Mouse (Mus musculus) megakaryocyte, embryonic 14.5 days (primary cell): Measurements from ENCODE around the gene Hcn2. TPM values are rescaled to one million over a fixed set of nuclear protein-coding genes. Genes with fewer than 3 reads are reported as not detected.

Experiments
- H3K27me3 ChIP-seq: replicated peaks from 2 replicates; pipeline ENCODE3; 2012; ENCODE audit warnings: inconsistent platforms
- H3K36me3 ChIP-seq: replicated peaks from 2 replicates; pipeline ENCODE3; 2012; ENCODE audit warnings: low read length, inconsistent platforms, mixed read lengths
- H3K4me1 ChIP-seq: 2 replicates; pipeline ENCODE4 v1.6.1; 2012; ENCODE audit warnings: inconsistent platforms
- H3K4me3 ChIP-seq: replicated peaks from 2 replicates; pipeline ENCODE3; 2012; ENCODE audit warnings: moderate library complexity, mild to moderate bottlenecking, inconsistent platforms
- H3K9me3 ChIP-seq: 2 replicates; pipeline ENCODE4 v1.6.1; 2012; ENCODE audit warnings: inconsistent platforms
- FLI1 ChIP-seq: IDR thresholded peaks from 2 replicates; pipeline ENCODE4 v1.6.1; 2012; ENCODE audit warnings: low read length, inconsistent platforms, mixed read lengths
- GATA1 ChIP-seq: IDR thresholded peaks from 3 replicates; pipeline ENCODE4 v1.6.1; 2012; ENCODE audit warnings: mixed read lengths, low read length, inconsistent platforms, borderline replicate concordance
- polyA plus RNA-seq: library from polyadenylated mRNA; stranded (reverse); fragments of >175 nt; gene quantifications from 2 replicates; pipeline ENCODE4 v1.2.3, GENCODE M21; 2012; ENCODE audit warnings: low replicate concordance; ENCODE audit not compliant: insufficient read depth

The Hcn2 gene
- polyA plus RNA-seq, 1 experiment: 1.8 TPM

DNA sequence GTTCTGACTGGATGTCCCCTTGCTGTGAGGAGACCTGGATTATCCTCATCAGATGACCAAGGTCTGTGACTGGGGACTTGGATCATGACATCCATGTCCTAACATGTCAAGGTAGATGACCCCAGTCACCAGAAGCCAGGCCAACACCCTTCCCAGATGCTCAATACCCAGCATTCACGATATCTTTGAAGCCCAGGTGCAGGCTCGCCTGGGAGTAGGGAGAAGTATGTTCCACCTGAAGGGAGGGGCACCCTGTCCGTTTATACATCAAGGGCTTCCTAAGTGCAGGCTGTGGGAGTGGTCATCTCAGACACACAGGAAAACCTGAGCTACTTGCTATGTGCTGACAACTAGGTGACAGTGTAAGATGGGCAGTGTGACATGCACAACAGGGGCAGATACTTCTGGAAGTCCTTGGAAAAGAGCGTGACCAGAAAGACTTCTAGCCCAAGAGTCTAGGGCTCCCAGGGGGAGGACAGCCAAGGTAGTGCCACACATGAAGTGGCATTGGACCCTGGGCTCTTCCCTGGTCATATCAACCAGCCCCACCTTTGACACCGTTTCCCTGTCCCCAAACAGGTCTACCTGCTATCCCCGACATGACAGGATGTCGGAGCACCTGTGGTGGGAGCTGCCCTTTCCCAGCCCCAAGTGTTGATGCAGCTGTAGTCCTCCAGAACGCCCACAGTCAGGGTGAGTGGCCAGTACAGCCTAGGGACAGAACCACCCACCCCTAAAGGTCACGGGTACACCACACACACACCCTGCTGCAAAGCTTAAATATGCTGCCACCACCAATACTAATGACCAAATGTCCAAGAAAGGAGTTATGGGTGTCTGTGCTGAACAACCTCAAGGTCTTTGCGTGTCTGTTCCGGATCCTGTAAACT lies 35.6 kb upstream of the Hcn2 start:
- peaks cover 39% of the 10 kb centered on the region for H3K36me3 ChIP-seq
- no peaks in the 10 kb centered on the region for H3K27me3 ChIP-seq
- H3K4me3 ChIP-seq: peak overlapping the region; percentile 99
- TF ChIP-seq FLI1: no peak
- no peak for TF ChIP-seq GATA1
- H3K4me1 ChIP-seq: peaks cover 41% of the 10 kb centered on the region
- peaks cover 11% of the 10 kb centered on the region for H3K9me3 ChIP-seq

DNA sequence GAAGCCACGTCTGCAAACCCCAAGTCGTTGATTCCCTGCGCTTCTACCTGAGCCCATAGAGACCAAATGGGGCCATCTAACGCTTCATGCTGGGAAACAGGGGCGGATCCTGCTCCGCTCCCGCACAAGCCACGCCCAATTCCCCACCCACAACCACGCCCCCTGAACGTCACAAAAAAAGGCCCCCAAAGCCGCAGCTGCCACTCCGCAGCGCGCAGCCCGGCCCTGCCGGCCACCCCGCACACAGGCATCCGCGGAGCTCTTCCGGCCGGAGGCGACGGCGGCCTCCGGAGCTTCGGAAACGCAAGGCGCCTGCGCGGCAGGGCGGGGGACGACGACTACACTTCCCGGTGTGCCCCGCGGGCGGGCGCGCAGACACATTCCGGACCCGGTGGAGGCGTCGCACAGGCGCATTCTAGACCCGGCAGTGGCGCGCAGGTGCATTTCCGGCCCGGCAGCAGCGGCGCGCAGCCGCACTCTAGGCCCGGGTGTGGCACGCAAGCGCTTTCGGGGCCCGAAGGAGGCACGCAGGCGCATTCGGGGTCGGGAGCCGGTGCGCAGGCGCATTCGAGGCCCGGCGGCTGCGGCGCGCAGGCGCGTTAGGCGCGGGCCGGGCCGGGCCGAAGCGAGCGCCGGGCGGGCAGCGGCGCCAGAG lies 34.7 kb upstream of the Hcn2 start, which contains the start of gene Cdc34:
TSS of gene Cdc34 (plus strand) at position 605 of the 655 bp plus-strand sequence.
- peaks cover 11% of the 10 kb centered on the region for H3K9me3 ChIP-seq
- no peaks in the 10 kb centered on the region for H3K27me3 ChIP-seq
- H3K4me1 ChIP-seq: peaks cover 49% of the 10 kb centered on the region
- TF ChIP-seq GATA1 (no peak), FLI1 (peak; percentile 71; the same call in 1 of the 2 replicates)
- H3K4me3 ChIP-seq: peak within 1 kb of the TSS; percentile 99
- H3K36me3 ChIP-seq: peaks cover 39% of the 10 kb centered on the region

DNA sequence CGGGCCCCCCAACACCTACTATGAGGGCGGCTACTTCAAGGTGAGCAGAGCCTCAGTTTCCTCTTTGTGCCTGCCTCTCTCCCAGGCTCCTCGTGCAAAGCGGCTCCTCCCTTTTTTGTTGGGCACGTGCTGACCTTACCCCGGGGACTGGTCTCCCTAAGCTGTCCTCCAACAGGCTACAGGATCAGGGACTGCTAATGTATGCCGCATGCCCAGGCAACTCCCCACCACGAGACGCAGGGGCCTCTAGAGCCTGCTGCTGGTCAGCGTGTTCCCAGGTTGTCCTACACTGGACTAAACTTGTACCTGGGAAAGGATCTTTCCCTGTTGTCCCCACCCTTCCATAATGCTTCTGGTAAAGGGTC lies 33.9 kb upstream of the Hcn2 start:
- no peaks in the 10 kb centered on the region for H3K27me3 ChIP-seq
- H3K4me3 ChIP-seq: peak overlapping the region; percentile 99
- H3K9me3 ChIP-seq: peaks cover 11% of the 10 kb centered on the region
- TF ChIP-seq FLI1 (no peak), GATA1 (no peak)
- H3K4me1 ChIP-seq: peaks cover 56% of the 10 kb centered on the region
- H3K36me3 ChIP-seq: peaks cover 47% of the 10 kb centered on the region

DNA sequence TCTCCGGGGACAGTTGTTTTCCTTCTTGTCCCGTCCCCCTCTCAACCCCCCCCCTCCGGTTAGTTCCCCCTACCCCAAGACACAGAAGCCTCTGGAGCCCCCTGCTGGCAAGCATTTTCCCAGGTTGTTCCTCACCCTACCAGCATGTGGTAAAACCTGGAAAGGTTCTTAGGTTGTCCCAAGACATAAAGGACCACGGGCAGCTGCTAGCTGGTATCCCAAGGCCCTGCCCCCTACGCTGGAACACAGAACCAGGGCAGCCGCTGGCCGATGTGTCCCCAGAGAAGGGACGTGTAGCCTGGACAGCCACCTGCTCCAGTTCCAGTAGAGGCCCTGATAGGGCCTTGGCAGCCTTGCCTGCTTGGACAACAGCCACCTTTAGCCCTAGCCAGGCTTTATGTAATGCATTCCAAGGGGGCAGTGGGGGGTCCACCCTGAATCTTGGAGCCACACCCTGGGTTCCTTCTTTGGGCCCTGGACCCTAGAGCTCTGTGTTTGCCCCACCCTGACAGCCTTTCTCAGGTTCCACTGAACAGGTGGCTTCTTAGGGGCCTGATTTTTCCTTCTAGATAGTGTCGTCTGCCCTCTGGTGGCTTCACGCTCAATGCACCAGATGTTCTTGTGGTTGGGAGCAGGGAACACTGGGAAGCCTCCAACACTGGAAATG lies 33.4 kb upstream of the Hcn2 start:
- H3K9me3 ChIP-seq: peaks cover 11% of the 10 kb centered on the region
- H3K36me3 ChIP-seq: peaks cover 52% of the 10 kb centered on the region
- TF ChIP-seq GATA1 (no peak), FLI1 (no peak)
- peak overlapping the region; percentile 99 for H3K4me3 ChIP-seq
- H3K4me1 ChIP-seq: peaks cover 61% of the 10 kb centered on the region
- no peaks in the 10 kb centered on the region for H3K27me3 ChIP-seq

DNA sequence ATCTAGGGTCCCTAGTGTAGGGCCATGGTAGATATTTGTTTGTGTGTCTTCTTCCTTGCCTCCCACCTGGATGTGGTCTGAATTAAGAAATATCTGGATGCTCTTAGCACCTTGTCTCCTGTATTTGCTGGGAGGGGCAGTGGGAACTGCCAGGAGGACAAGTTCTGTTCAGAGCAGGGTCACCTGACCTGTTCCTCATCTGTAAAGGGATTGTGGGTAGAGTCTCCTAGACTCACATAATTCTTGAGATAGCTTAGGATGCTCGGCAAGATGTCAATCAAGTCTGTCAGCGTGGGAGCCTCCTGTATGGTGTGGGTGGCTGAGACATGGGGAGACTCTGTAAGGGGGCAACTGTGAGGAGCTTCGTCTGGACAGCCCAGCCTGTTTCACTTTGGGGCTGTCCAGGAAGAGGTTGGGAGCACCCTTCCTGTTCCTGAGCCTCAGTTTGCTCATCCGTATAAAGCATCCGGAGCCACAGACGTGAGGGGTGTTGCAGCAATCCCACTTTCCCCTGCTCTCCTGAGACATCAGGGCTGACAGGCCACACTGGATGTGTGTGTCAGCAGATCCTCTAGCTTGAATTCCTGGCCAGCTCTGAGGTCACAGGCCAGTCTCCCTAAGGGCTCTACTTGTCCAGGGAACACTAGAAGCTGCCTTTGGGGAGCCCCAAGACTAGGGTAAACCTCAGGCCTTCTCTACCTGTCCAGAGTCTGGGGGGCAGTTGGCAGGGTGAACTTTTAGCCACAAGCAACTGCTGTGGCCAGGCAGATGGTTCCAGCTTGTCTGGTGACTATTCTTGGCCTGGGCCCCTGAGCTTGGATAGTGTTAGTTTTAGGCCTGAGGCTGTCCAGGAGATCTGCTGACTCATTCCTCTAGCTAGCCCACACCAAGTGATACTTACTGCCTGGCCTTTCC lies 32.5 kb upstream of the Hcn2 start:
- Histone ChIP-seq H3K9me3 (peaks cover 2% of the 10 kb centered on the region), H3K36me3 (peaks cover 59% of the 10 kb centered on the region), H3K4me1 (peaks cover 70% of the 10 kb centered on the region), H3K4me3 (peak overlapping the region; percentile 99), H3K27me3 (no peaks in the 10 kb centered on the region)
- no peak for TF ChIP-seq GATA1
- TF ChIP-seq FLI1: no peak

DNA sequence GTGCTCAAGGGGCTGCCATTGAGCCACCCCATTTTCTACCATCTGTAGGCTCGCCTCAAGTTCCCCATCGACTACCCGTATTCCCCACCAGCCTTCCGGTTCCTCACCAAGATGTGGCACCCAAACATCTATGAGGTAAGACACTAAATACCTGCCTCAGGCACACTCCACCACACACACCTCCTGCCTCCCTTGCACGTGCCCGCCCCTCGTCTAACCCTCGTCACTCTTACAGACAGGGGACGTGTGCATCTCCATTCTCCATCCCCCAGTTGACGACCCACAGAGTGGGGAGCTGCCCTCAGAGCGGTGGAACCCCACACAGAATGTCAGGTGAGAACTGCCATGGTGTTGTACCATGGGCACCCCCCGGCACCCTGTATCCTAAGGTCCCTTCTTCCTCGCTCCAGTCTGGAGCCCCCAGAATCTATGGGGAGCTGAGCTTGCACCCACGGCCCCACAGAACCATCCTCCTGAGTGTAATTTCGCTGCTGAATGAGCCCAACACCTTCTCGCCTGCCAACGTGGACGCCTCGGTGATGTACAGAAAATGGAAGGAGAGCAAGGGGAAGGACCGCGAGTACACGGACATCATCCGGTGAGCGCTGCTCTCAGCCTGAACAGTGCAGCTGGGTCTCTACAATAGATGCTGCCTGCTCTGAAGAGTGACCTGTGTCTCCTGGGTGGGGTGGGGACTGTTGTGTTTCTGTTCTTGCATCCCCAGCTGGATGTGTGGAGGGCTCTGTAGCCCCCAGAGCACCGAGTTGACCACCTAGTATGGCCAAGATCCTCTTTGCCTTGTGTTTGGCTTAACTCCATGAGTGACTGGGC lies 31.4 kb upstream of the Hcn2 start:
- Histone ChIP-seq H3K27me3 (no peaks in the 10 kb centered on the region), H3K9me3 (no peaks in the 10 kb centered on the region), H3K36me3 (peaks cover 68% of the 10 kb centered on the region), H3K4me1 (peaks cover 76% of the 10 kb centered on the region), H3K4me3 (peak overlapping the region; percentile 99)
- no peak for TF ChIP-seq GATA1
- TF ChIP-seq FLI1: no peak

DNA sequence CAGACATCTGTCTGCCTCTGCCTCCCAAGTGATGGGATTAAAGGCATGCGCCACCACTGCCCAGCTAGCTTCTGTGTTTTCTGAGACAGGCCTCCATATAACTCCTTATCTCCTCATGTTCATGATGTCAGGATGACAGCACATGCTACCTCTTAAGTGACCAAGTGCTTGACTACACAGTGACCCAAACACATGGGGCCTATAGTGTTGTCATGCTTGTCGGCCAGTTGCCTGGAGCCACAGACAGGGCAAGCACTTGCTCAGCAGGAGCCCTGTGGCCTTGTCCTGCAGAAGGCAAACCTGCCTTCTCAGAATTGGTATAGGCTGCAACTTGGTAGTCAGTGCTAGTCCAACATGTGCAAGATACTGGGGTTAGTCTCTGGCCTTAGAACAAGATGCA lies 30.2 kb upstream of the Hcn2 start:
- Histone ChIP-seq H3K4me1 (peaks cover 68% of the 10 kb centered on the region), H3K4me3 (no peak overlapping the region), H3K27me3 (no peaks in the 10 kb centered on the region), H3K9me3 (no peaks in the 10 kb centered on the region), H3K36me3 (peaks cover 72% of the 10 kb centered on the region)
- TF ChIP-seq GATA1 (no peak), FLI1 (no peak)

DNA sequence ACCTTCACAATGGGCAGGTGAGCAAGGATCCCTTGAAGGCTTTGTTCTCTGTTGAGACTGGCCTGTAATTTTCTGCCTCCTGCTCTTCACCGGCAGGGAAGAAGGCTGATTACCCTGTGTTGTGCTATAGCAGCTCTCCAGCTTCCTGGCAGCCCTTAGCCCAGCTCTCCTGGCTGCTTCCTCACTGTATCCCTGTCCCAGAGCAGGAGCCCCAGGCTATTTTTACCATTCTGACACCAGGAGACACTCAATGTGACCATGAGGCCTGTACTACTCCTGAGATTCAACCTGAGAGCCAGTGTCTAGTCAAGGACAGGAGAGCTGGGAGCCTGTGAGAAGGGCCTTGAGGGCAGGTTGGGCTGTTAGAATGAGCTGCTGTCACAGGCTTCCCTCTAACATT lies 29.7 kb upstream of the Hcn2 start:
- Histone ChIP-seq H3K4me1 (peaks cover 65% of the 10 kb centered on the region), H3K4me3 (no peak overlapping the region), H3K36me3 (peaks cover 73% of the 10 kb centered on the region), H3K9me3 (no peaks in the 10 kb centered on the region), H3K27me3 (no peaks in the 10 kb centered on the region)
- TF ChIP-seq FLI1 (no peak), GATA1 (no peak)
